Mouse (Mus musculus) heart, postnatal 0 days (tissue): ENCODE data around the gene Dab1.

Experiments
- CTCF ChIP-seq: IDR thresholded peaks from 2 replicates; pipeline ENCODE4 v1.5.1; 2016; ENCODE audit warnings: antibody characterized with exemption, control low read depth, low read depth
- EP300 ChIP-seq: IDR thresholded peaks from 2 replicates; pipeline ENCODE4 v1.6.1; 2016; ENCODE audit warnings: antibody characterized with exemption, low read depth

- TF ChIP-seq CTCF (no peak), EP300 (no peak)
These were observed 392.5 kb downstream of the Dab1 start for GRCm38 (mm10) chr4:104011683-104012082.
